Mouse (Mus musculus) urinary bladder, adult 18-20 months (tissue): ENCODE results near the gene Pla2g5.

Experiments
- DNase-seq, 2 experiments: peaks; one replicate each; pipeline ENCODE4 v3.0.0; 2022; ENCODE audit warnings: low spot score in 2 of 2, mixed read lengths in 2 of 2

Gene Pla2g5

DNA sequence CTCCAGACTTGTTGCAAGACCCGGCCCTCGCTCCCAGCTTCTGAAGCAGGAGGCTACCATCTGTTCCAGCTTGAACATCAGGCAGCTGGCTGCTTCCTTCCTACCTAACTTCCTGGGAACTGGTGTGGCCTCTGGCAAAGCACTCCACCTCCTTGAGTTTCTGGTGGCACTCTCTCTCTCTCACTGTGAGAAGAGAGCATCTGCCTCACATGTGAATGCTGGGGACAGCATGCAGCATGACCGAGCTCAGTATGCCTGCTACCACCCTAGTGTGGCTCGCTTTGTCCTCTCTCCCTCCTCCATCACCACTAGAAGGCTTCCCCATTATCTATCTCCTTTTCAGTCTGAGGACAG is 66.1 kb downstream of the Pla2g5 start:
- no peak for DNase-seq

DNA sequence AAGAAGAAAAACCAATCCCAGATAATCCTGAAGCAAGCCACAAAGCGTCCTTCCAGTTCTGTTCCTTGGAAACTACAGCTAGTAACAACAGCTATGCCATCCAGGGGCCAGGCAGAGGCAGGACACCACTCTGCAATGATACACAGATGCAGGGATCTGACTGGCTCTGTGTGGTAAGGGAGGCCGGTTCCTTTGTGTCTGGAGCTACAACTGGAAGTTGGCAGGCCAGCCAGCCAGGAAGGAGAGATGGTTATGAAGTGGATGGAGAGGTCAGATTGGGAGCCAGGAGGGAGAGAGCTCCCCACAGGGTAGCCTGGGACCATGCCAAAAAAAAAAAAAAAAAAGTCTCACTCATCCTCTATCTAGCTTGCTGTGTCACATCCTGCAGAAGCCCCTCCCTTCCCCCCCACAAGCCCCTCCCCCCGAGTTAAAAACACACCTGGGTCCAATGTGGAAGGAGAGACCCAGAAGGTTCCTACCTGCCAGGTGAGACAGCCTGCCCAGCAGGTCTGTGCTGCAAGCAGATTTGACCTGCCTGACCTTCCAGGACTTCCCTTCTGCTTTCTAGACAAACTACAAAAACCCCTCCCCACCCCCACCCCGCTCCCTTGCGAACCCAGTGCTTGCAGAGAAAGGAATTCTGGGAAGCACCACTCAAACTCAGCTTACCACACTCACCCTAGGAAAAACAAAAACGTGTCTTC is 66.6 kb downstream of the Pla2g5 start:
- DNase-seq = no peak

DNA sequence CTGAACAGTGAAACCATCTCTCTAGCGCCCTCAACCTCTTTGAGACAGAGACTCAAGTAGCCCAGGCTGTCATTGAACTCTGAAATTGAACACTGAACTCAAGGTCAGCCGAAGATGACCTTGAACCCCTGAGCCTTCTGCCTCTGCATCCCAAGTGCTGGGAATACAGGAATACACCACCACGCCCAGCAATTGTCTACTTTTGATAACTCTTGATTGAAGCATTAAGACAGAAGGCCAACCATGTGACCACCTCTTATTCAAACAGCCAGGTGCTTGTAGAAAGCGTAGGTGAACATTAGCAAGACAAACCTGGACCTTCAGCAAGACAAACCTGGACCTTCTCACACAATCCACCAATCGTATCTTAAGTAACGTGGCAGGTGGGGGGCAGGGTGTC is 68.9 kb downstream of the Pla2g5 start:
- no peak for DNase-seq

DNA sequence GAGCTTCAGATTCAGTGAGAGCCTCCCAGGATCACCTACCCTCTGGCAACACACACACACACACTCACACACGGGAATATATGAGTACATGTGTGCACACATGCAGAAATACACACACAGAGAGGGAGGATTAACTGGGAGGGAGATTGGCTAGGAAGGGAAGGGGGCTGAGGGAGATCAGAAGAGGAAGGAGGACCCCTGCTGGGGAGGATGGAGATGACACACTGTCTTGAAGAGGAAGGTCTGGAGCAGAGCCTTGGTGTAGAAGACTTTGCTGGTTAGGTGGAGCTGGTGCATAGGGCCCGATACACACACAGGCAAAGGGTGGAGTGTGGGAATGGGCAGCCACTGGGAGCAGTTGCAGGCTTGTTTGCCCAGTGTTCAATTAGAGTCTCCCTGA is 70.0 kb downstream of the Pla2g5 start:
- no peak for DNase-seq

DNA sequence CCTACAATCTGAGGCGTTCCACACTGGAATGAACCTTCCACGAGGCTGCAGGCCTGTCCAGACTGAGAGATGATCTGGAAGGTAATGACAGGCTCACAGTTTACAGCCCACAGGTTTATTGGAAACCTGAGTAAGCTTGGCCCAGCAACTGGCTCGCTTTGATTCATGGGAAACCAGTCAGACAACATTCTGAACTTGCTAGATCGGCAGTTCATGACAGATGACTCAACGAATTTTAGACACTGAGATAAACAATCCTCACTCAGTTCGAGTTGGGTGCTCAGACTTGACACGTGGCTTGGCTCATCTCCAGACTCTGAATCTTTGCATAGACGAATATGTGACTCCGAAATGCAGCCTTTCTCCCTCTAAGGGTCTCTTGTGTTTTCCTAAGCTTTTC is 70.7 kb downstream of the Pla2g5 start:
- peak; percentile 21 to 52 for DNase-seq

DNA sequence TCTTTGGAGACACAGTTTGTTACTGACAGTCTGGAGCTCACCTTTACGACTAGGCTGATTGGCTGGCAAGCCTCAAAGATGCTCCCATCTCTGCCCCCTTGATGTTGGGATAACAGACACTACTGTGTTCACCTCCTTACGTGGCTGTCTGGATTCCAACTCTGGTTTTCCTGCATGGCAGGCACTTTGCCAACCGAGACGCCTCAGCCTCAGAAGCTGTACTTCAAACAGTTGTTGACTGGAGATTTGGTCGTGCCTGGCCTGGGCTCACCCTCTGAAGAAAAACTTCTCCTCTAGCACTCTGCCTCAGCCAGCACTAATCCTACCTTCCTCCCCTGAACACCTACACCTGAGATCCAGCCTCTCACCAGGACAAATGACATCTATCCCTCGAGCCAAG is 71.8 kb downstream of the Pla2g5 start:
- no peak for DNase-seq

DNA sequence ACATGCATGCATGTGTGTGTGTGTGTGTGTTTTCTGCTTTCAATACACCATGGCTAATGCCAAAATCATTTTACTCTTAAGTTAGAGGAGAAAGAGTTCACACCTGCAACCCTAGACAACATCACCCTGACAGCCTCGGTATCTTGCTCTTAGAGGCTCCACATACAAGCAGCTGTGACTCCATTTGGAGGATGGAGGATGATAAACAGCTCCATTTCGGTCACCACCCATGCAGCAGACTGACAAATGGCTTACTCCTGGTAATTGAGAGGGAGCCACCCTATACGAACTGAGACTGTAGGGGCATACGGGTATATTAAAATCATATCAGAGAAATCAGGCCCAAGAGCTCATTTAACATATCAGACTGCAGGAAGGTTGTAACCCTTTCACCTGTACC is 74.9 kb downstream of the Pla2g5 start:
- no peak for DNase-seq

DNA sequence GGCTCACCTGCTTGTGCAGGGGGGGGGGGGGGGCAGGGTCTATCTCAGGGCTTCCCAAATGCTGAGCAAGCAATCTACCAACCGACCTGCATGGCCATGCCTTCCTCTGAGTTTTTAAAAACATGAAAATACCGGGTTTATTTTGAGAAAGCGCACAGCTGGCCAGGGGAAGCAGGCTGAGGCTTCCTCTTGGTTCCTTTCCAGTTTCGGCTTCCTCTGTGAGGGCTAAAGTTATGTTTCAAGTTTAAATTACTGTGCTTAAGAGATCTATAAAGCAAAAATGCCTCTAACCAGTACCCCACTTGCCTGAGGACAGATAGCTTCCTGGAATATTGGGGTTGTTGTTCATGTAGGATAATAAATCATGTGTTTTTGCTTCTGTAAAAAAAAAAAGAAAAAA is 77.1 kb downstream of the Pla2g5 start:
- DNase-seq = no peak

DNA sequence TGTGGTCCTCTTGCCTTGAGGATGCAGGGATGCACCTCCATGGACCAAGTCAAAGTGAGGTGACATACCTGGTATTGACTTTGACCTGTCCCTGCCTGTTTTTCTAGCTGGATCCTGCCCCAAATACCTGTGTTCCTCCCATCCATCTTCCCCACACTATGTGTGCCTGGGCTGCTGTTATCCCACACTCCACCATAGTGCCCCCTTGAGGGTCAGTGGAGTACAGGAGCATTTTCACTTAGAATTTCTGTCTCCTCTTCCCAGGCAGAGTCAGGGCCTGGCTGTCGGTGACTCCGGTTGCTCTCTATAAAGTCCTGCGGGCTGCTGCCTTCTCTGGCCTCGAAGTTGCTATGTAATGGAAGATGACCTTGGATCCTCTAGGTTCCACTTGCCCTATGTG is 77.6 kb downstream of the Pla2g5 start:
- no peak for DNase-seq

DNA sequence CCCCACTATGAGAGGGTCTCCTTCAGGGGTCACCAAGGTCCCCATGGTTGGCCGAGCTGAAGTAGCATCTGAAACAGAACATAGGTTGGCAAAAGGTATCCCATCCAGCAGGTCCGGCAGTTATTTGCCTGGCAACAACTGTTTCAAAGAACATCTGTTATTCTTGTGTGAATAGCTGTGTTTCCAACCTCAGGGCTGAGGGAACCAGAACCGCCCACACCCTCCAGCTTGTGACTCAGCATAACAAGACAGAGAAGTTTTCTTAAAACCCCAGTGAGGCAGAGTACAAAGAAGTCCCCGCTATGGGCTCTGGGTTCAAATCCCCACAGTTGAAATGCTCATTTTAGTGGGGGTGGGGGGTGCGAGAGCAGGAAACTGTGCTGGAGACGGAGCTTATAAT is 81.2 kb downstream of the Pla2g5 start:
- DNase-seq = no peak

DNA sequence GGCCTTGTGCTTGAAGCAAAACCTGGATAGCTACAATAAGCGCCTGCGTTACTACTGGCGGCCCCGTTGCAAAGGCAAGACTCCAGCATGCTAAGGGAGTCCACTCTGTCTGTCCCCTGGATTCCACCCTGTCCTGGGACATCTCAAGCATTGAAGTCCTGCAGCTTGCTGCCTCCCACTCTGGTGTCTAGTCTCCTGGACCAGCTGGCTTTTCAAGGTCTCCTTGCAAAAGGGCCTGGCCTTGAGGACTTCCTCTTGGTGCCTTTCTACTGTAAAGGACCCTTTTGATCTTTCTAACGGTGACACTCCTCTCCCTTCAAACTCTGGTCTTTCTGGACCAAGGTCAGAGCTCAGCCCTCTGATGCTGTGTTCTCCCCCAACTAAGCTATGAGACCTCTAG is 83.0 kb downstream of the Pla2g5 start:
- DNase-seq = no peak

DNA sequence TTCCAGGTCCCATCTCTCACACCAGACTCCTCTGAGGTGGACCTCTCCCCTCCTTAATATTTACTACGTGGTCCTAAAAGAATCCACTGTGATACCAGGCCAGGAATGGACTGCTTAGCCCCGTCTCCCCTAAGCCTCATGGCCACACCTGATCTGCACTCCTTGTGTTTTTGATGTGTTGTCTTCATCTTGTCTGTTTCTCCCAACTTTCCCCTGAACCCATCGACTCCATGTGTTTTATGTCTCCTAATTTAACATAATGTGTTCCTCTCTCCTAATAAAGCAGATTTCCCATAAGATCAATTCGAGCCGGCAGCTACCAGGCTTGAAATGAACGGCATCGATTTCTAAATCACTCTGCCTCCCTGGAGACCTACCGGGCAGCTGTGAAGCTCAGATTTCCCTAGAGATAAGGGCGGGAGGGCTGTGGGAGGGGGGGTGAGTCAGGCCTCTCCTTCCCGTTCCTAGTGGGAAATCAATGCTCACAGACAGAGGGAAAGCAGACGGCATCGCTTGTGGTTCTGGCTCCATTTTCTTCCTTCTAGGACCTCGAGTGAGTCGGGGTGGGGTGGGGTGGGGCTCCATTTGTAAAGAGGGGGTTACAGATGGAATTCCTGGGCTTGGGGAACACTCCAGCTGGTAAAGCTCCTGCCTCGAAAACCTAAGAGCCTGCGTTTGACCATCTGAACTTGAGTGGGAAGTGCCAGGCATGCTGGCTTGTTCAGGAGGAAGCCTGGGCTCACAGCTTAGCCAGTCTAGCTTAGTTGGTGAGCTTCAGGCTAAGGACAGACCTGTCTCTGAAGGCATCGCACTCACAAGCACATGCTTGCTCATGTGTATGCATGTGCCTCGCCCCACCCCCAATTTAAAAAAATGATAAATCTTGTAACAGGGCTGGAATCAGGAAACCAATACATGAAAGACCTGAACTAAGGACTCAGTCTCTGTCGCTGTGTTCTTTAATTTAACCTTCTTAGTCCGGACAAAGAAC is 85.6 kb downstream of the Pla2g5 start:
- no peak for DNase-seq

DNA sequence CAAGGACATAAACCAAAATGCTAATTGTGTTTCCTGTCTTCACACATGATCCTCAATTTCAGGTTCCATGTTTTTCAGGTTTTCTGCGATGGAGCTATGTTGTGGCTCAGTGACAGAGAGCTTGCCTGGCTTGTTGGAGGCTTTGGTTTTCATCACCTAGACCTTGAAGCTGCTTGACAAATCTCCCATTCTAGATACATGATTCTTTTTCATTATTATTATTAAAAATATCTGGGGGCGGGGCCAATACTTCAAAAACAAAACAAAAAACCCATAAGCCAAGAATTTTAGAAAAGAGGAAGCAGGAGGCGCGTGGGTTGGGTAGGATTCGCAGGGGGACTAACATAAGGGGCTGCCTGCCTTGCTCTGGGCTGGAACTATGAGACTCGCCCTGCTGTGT is 87.8 kb downstream of the Pla2g5 start, which contains the start of gene Pla2g2d:
Gene Pla2g2d (plus strand): TSS at position 301 of the 400 bp plus-strand sequence.
- DNase-seq = no peak

DNA sequence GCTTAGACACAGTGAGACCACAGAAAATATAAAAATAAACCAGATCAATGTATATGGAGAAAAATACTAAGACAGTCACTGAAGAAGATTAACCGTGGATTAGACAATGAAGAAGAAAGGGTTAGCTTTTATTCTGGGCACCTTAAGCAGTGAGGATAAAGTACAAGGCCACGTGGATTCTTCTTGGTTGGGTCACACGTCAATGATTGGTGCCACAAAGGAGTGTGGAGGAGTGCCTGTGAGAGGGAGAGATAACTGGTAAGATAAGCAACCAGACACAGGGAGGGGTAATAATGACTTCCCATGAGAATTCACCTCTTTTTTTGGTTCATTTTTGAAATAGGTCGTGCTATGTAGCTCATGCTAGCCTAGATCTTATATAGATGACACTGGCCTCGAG is 90.9 kb downstream of the Pla2g5 start:
- no peak for DNase-seq

DNA sequence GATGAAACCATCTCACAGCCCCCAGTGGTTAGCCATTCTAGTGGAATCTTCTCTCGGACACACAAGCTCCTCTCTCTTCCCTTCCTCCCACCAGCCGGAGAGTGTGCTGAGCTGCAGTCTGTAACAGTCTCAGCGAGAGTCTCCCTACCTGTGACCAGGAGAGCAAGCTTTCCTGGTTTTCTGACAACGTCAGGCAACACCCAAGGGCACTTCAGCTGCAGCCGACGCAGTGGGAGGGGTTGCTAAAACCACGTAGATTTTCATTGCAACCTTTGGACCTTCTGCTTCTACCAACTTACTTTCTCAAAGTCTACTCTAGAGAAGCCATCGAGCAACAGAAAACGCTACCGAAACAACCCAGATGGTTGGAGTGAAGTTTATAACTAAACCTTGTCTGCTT is 91.3 kb downstream of the Pla2g5 start:
- DNase-seq = no peak

DNA sequence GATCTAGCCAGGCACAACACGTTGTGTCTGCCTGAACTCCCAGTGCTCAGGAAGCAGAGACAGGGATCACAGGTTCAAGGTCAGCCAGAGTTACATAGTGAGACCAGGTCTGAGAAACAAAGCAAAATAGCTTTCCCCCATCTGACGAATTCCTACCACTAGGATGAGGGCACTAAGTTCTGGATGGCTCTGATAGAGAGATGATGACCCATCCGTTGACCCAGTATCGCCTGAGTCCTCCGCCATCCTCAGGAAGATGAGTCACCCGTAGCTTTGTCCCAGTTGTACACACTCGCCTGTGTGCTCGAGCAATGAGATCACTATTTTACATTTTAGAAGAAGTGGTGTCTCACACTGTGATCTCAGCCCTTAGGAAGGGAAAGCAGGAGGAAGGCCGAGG is 101.0 kb downstream of the Pla2g5 start:
- DNase-seq = no peak

DNA sequence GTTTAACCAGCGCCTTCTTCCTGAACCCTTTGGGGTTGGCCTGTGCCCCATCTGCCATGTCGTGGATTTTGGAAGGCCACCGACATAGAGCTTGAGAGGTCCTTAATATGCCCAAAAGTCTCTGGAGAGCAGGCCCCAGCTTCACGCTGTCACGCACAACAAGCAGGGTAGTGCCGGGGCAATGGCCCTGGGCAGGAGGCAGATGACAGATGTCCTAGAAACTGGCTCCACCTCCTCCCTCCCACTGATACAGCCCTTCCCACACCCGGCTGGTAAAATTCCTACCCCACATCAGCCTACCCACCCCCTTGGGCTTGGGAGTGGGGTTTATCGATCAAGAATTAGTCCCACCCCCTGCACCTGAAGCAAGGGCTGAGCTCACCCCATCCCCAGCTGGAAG is 105.9 kb downstream of the Pla2g5 start, which contains the start of gene Pla2g2f:
Gene Pla2g2f (minus strand): TSS at position 211 of the 400 bp plus-strand sequence.
- DNase-seq = no peak

DNA sequence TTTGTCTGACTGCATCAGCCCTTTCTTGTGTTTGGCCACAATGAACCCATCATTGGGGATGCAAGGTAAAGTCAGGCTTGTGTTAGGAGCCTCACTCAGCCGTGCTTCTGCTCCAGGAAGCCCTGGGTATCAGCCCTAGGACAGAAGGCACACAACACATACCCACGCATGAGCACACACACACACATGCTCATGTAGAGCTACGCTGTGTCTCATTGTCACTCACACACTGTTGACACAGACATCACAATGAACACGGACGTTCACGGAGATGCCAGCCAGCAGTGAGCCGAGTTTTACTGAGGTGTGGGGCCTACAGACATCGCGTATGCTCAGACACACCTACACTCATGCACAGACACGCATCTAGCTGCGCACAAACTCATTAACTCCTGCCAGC is 107.3 kb downstream of the Pla2g5 start:
- no peak for DNase-seq

DNA sequence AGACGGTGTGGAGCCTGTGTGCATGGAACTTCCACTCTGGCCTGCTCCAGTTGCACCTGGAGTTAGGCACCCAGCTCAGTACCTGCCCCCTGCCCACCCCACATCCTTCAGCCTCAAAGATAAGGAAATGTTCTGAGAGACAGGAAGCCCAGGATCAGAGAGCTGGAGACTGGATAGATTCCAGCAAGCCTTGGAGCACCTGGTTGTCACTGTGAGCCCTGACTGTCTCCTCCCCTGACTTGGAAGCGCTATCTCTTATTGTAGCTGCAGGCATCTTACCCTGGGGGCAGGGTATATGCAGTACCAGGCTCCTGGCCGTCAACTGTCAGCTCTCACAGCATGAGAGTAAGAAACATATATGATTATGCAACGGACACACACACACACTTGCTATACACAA is 107.8 kb downstream of the Pla2g5 start:
- DNase-seq = no peak

DNA sequence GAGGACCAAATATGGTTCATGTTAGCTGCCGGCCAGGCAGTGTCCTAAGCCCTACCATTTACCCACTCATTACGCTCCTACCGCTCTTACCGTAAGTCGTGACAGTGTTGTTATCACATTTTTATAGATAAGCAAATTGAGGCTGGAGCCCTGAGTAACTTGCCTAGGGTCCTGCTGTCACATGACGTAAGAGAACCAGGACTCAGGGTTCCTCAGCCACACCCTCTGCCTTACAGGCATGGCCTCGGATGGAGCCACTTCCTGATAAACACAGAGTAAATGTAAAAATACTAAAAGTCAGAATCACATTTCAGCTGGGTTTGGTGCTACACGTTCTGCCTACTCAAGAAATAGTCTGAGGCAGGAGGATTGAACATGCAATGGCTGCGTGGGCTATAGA is 108.8 kb downstream of the Pla2g5 start:
- DNase-seq = no peak

DNA sequence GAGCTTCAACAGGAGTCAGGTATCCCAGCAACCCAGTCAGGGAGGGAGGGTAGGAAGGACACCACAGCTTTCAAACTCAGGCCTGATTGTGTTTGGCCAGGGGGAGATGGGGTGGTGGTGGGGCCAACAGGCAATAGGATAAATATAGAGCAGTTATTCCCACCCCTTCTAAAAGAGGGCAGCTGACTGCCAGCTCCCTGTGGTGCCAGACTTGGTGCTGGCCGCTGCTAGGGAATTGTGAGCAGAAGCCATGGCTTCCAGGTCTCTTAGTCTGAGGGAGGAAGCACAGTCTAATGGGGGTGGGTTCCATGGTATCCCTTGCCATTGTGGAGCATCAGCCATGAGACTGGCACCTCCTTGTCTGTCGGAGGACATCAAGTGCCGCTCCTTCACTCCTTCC is 109.7 kb downstream of the Pla2g5 start:
- DNase-seq = no peak

DNA sequence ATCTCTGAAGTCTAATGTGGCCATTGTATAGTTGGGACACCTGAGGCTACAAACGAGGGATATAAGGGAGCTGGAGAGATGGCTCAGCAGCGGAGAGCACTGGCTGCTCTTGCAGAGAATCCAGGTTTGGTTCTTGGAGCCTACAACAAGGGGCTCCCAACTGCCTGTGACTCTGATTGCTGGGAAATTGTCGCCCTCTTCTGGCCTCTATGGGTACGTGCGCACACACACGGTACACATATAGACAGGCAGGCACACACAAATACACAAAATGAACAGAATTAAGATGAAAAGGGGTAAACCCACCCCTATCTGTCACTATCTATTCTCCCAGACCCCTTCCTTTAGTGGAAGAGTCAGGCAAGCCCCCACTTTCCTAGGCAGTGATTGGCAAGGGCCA is 110.7 kb downstream of the Pla2g5 start:
- no peak for DNase-seq
